In the genomic region with DNA sequence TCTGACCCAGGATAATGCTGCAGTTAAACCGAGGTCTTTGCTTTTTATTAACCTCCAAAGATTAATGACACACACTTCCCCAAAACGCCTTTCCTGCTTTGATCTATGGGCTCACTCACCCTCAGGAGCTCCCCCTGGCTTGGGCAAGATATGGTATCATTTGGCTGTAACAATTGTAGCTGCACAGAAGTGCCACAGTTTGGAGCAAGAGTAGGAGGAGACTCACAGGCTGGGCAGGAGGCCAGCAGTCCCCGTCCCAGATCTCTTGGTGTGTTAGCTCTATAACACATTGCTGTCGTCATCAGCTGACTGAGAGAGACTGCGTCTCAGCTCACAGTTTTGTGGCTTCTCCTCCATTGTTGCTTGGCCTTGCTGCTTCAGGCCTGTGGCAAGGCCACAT, we compare ENCODE assay signal across 8 mouse cellular contexts. TPM values are rescaled to one million over a fixed set of nuclear protein-coding genes. Genes with fewer than 3 reads are reported as not detected.
DNase-seq lines count a peak whose midpoint lies in the region; ATAC-seq and TF ChIP-seq lines count a peak whose summit lies in the region.

No protein-coding gene starts in this region.

- H3K27ac ChIP-seq in heart, embryonic 12.5 days (ENCODE audit: poor library complexity, severe bottlenecking), result peak overlapping the region; percentile 58; the same call in 1 of the 2 replicates
- H3K27ac ChIP-seq in forebrain, embryonic 15.5 days (replicated peaks), result peak overlapping the region; percentile 76
- H3K27ac ChIP-seq in lung, postnatal 0 days (ENCODE audit: low read length), result no peak overlapping the region
- H3K27ac ChIP-seq in stomach, embryonic 16.5 days (ENCODE audit: low read length), result peak overlapping the region; percentile 40; the same call in 1 of the 2 replicates

- 22% methylated on average over 5 of the region's 5 CpGs for WGBS in heart, embryonic 12.5 days
- WGBS in forebrain, embryonic 15.5 days, result 5% methylated on average over 5 of the region's 5 CpGs
- WGBS in lung, postnatal 0 days, result 2% methylated on average over 5 of the region's 5 CpGs
- WGBS in stomach, embryonic 16.5 days, result 8% methylated on average over 5 of the region's 5 CpGs

- intact Hi-C loops in heart, postnatal 25 days (cut with DNase I), result no loop called here

- no peaks in the 10 kb centered on the region for H3K36me3 ChIP-seq in heart, embryonic 12.5 days
- no peaks in the 10 kb centered on the region for H3K36me3 ChIP-seq in forebrain, embryonic 15.5 days
- H3K36me3 ChIP-seq in lung, postnatal 0 days (ENCODE audit: insufficient read depth, low read length), result no peaks in the 10 kb centered on the region
- H3K36me3 ChIP-seq in stomach, embryonic 16.5 days (ENCODE audit: control insufficient read depth, insufficient read depth, low read length), result no peaks in the 10 kb centered on the region

- ATAC-seq in heart, embryonic 12.5 days (ENCODE audit: insufficient number of reproducible peaks, low FRiP score), result peak; percentile 46
- ATAC-seq in forebrain, embryonic 15.5 days (replicated peaks), result peak; percentile 30
- ATAC-seq in lung, postnatal 0 days, result peak; percentile 81
- peak; percentile 57 for ATAC-seq in stomach, embryonic 16.5 days (ENCODE audit: insufficient read depth, low FRiP score)

- H3K9ac ChIP-seq in heart, embryonic 12.5 days, result no peak overlapping the region
- no peak overlapping the region for H3K9ac ChIP-seq in forebrain, embryonic 15.5 days (replicated peaks)
- no peak overlapping the region for H3K9ac ChIP-seq in lung, postnatal 0 days (replicated peaks; ENCODE audit: low read depth)
- H3K9ac ChIP-seq in stomach, embryonic 16.5 days (ENCODE audit: low read length), result no peak overlapping the region

- no peak overlapping the region for H3K4me3 ChIP-seq in heart, embryonic 12.5 days
- H3K4me3 ChIP-seq in forebrain, embryonic 15.5 days, result no peak overlapping the region
- H3K4me3 ChIP-seq in lung, postnatal 0 days (ENCODE audit: low read depth, low read length), result no peak overlapping the region
- H3K4me3 ChIP-seq in stomach, embryonic 16.5 days (replicated peaks; ENCODE audit: low read length), result no peak overlapping the region

- H3K9me3 ChIP-seq in heart, embryonic 12.5 days (replicated peaks), result no peaks in the 10 kb centered on the region
- no peaks in the 10 kb centered on the region for H3K9me3 ChIP-seq in forebrain, embryonic 15.5 days
- H3K9me3 ChIP-seq in lung, postnatal 0 days (ENCODE audit: low read length), result no peaks in the 10 kb centered on the region
- H3K9me3 ChIP-seq in stomach, embryonic 16.5 days (replicated peaks; ENCODE audit: control insufficient read depth, low read length), result no peaks in the 10 kb centered on the region

- H3K4me2 ChIP-seq in heart, embryonic 12.5 days, result no peak overlapping the region
- no peak overlapping the region for H3K4me2 ChIP-seq in forebrain, embryonic 15.5 days (replicated peaks)
- no peak overlapping the region for H3K4me2 ChIP-seq in lung, postnatal 0 days (replicated peaks; ENCODE audit: low read depth, low read length)
- no peak overlapping the region for H3K4me2 ChIP-seq in stomach, embryonic 16.5 days (ENCODE audit: low read depth, low read length)

- H3K4me1 ChIP-seq in heart, embryonic 12.5 days (replicated peaks), result peaks cover 64% of the 10 kb centered on the region
- peaks cover 75% of the 10 kb centered on the region for H3K4me1 ChIP-seq in forebrain, embryonic 15.5 days
- peaks cover 20% of the 10 kb centered on the region for H3K4me1 ChIP-seq in lung, postnatal 0 days (ENCODE audit: insufficient read depth, low read depth, low read length)
- H3K4me1 ChIP-seq in stomach, embryonic 16.5 days (ENCODE audit: control insufficient read depth, insufficient read depth, low read length), result peaks cover 37% of the 10 kb centered on the region

- TF ChIP-seq CTCF in lung, postnatal 0 days (IDR thresholded peaks at IDR 0.05), result peak; percentile 61

- DNase-seq in heart, adult 8-10 months (ENCODE audit: low spot score), result no peak
- peak; percentile 74 for DNase-seq in adipocyte (ENCODE audit: low spot score)
- DNase-seq in kidney, postnatal 14 days, result peak; percentile 84
- DNase-seq in lung, postnatal 0 days (ENCODE audit: low spot score), result peak; percentile 92
- DNase-seq in heart, postnatal 25 days (ENCODE audit: low spot score), result no peak

- H3K27me3 ChIP-seq in heart, embryonic 12.5 days (replicated peaks), result no peaks in the 10 kb centered on the region
- H3K27me3 ChIP-seq in forebrain, embryonic 15.5 days, result no peaks in the 10 kb centered on the region
- no peaks in the 10 kb centered on the region for H3K27me3 ChIP-seq in lung, postnatal 0 days (replicated peaks; ENCODE audit: insufficient read depth, low read length)
- no peaks in the 10 kb centered on the region for H3K27me3 ChIP-seq in stomach, embryonic 16.5 days (ENCODE audit: control insufficient read depth, insufficient read depth, low read length)

- TF ChIP-seq EP300 in lung, postnatal 0 days (IDR thresholded peaks at IDR 0.05), result no peak

RNA-seq across cellular contexts. Expression of a gene that starts 35.1 kb away (rescaled TPM):
- polyA plus RNA-seq in heart, embryonic 12.5 days (2016; fragmentation: Nextera tagmentation; extraction: Ambion mirVana), result 0.09 TPM in 2 replicates
- total RNA-seq in heart, adult 8-10 months (2022), result under 1 TPM in 2 of 4 experiments, not detected in 2; 0.09 to 0.11 TPM
- 0.45 and 0.61 TPM in 2 replicates for polyA plus RNA-seq in forebrain, embryonic 15.5 days (2015; fragmentation: Nextera tagmentation; extraction: Ambion mirVana)
- polyA plus RNA-seq in lung, postnatal 0 days (2015; fragmentation: Nextera tagmentation; extraction: Ambion mirVana), result 0.04 and 0.08 TPM in 2 replicates
- 0.10 TPM in 2 replicates for polyA plus RNA-seq in stomach, embryonic 16.5 days (2015; fragmentation: Nextera tagmentation; extraction: Ambion mirVana)
- under 1 TPM in 1 of 2 experiments, not detected in 1; 0.14 TPM for total RNA-seq in heart, postnatal 25 days (2021)

Comparison
In these comparisons a context has a peak if more than half of its experiments do, and no peak if none do; other contexts are left out.
1. ATAC-seq: peak in every context shown above with its lines; median percentile 81 in lung, postnatal 0 days; 57 in stomach, embryonic 16.5 days; 46 in heart, embryonic 12.5 days; 30 in forebrain, embryonic 15.5 days.
2. DNase-seq: peak in adipocyte (single experiment), kidney, postnatal 14 days (single experiment) and lung, postnatal 0 days (single experiment); none in heart, adult 8-10 months (single experiment) and heart, postnatal 25 days (single experiment).